Mouse (Mus musculus) heart, embryonic 11.5 days (tissue): ENCODE results near the gene Gde1. TPM values are rescaled to one million over a fixed set of nuclear protein-coding genes. Genes with fewer than 3 reads are reported as not detected.
A peak's percentile ranks its signal among the peaks of the same experiment; 100 is the strongest.

Experiments used
- ATAC-seq: fragments of 200-750 bp; cut with Nextera tagmentation; replicated peaks from 2 replicates; pipeline ENCODE4 v1.8.0; 2017; ENCODE audit warnings: moderate library complexity; ENCODE audit not compliant: insufficient number of reproducible peaks, low FRiP score, low TSS enrichment
- H3K27ac ChIP-seq: fragments of 300-500 bp; sonication (generic); 2 replicates; pipeline ENCODE4 v1.5.1; 2014; ENCODE audit warnings: mild to moderate bottlenecking, low read depth, low read length
- H3K27me3 ChIP-seq: fragments of 300-500 bp; sonication (generic); 2 replicates; pipeline ENCODE4 v1.6.1; 2014; ENCODE audit warnings: mild to moderate bottlenecking, low read length, mixed read lengths; ENCODE audit not compliant: control insufficient read depth, insufficient read depth
- H3K36me3 ChIP-seq: fragments of 300-500 bp; sonication (generic); 2 replicates; pipeline ENCODE4 v1.6.1; 2014; ENCODE audit warnings: mild to moderate bottlenecking, low read length, moderate library complexity, mixed read lengths; ENCODE audit not compliant: control insufficient read depth, insufficient read depth
- H3K4me1 ChIP-seq: fragments of 300-500 bp; sonication (generic); 2 replicates; pipeline ENCODE4 v1.6.1; 2014; ENCODE audit warnings: low read length; ENCODE audit not compliant: control insufficient read depth, insufficient read depth
- H3K4me2 ChIP-seq: fragments of 300-500 bp; sonication (generic); 2 replicates; pipeline ENCODE4 v1.6.1; 2014; ENCODE audit warnings: mild to moderate bottlenecking, moderate library complexity
- H3K4me3 ChIP-seq: fragments of 300-500 bp; sonication (generic); 2 replicates; pipeline ENCODE4 v1.5.1; 2014; ENCODE audit warnings: low read depth, low read length
- H3K9ac ChIP-seq: fragments of 300-500 bp; sonication (generic); 2 replicates; pipeline ENCODE4 v1.6.1; 2014; ENCODE audit warnings: mild to moderate bottlenecking, low read depth, low read length, moderate library complexity
- H3K9me3 ChIP-seq: fragments of 300-500 bp; sonication (generic); replicated peaks from 2 replicates; pipeline ENCODE4 v1.6.1; 2016; ENCODE audit warnings: low read length; ENCODE audit not compliant: control insufficient read depth
- WGBS: fragments of 180-500 bp; shearing (Covaris S2); extraction: QIAGEN DNeasy Blood & Tissue Kit; methylation state at CpG from one replicate; pipeline ENCODE4 v1.1.7; 2014; ENCODE audit not compliant: insufficient replicate concordance; 5-methylcytosine and 5-hydroxymethylcytosine counted together
- polyA plus RNA-seq: library from polyadenylated mRNA; unstranded; fragments of >200 nt; fragmentation: Nextera tagmentation; extraction: Ambion mirVana; gene quantifications from 2 replicates; pipeline ENCODE4 v1.2.1, GENCODE M21; 2014

Gene Gde1
- polyA plus RNA-seq, 1 experiment from 2014 or later: 70.6 TPM

DNA sequence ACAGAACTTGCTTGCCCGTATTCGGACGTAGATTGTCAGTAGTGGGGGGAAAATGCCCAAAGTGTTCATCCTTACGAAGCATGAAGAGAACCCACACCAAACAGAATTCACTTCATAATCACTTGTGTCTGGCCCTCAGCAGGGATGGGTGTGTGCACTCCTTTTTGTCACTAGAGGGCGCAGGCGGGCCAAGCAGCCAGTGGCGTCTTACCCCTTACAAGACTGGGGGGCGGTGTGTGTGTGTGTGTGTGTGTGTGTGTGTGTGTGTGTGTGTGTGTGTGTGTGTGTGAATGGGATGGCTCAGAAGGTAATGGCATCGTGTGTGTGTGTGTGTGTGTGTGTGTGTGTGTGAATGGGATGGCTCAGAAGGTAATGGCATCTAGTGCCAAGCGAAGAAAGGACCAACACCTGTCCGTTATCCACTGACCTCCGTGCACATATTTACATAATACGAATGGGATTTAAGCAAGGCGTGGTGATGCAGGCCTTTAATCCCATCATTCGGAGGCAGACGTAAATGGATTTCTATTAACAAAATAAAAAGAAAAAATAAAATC lies 34.5 kb upstream of the Gde1 start, which contains the start of gene Vps35l:
Vps35l (plus strand) TSS at position 252 of the 557 bp plus-strand sequence.
- Histone ChIP-seq H3K9ac (peak within 1 kb of the TSS; percentile 78), H3K36me3 (no peaks in the 10 kb centered on the region; the same call in 1 of the 2 replicates), H3K27ac (peak within 1 kb of the TSS; percentile 46; the same call in 1 of the 2 replicates), H3K27me3 (no peaks in the 10 kb centered on the region), H3K9me3 (no peaks in the 10 kb centered on the region), H3K4me1 (peaks cover 9% of the 10 kb centered on the region; the same call in 1 of the 2 replicates), H3K4me3 (peak within 1 kb of the TSS; percentile 81), H3K4me2 (peak within 1 kb of the TSS; percentile 85)
- peak; percentile 82 for ATAC-seq
- WGBS: 2% methylated on average over 16 of the region's 16 CpGs

DNA sequence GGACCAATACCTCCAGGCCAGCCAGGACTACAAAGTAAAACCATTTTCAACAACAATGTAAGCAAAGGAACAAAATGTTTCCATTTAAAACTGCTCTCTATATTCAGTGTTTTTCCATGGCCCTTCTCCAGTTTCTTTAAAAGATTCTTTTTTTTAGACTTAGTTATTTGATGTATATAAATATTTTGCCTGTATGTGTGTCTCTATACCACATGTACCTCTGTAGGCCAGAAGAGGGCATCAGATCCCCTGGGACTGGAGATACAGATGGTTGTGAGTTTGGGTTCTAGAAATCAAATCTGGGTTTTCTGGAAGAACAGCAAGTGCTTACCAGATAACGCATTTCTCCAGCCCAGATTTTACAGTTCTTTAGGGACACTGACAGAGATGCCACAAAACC lies 33.2 kb upstream of the Gde1 start:
- H3K4me2 ChIP-seq: no peak overlapping the region
- H3K4me1 ChIP-seq: peaks cover 9% of the 10 kb centered on the region; the same call in 1 of the 2 replicates
- 75% methylated on average over 1 of the region's 1 CpGs for WGBS
- H3K4me3 ChIP-seq: no peak overlapping the region
- H3K9me3 ChIP-seq: no peaks in the 10 kb centered on the region
- H3K9ac ChIP-seq: no peak overlapping the region
- H3K27me3 ChIP-seq: no peaks in the 10 kb centered on the region
- H3K36me3 ChIP-seq: no peaks in the 10 kb centered on the region; the same call in 1 of the 2 replicates
- ATAC-seq: no peak
- no peak overlapping the region for H3K27ac ChIP-seq

DNA sequence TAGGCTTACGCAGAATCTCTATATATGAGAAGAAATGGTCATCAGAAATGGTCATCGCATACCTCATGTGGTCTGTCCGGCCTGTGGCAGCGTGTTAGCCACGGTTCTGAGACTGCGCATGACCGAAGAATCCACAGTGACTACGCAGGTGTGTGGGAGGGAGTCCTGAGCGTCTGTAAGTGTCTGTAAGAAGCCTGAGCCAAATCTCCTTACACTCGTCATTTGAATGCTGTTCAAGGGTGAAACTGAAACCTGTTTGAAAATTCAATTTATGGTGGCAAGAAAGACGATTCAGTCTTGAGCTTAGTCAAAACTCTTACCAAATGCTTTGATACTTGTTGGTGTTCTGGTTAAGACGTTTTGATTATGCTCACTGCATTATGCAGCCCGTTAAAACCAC lies 27.6 kb upstream of the Gde1 start:
- Histone ChIP-seq H3K9ac (no peak overlapping the region), H3K4me3 (no peak overlapping the region), H3K36me3 (peaks cover 2% of the 10 kb centered on the region; the same call in 1 of the 2 replicates), H3K9me3 (no peaks in the 10 kb centered on the region), H3K27me3 (no peaks in the 10 kb centered on the region), H3K27ac (no peak overlapping the region), H3K4me1 (no peaks in the 10 kb centered on the region), H3K4me2 (no peak overlapping the region)
- 92% methylated on average over 13 of the region's 13 CpGs for WGBS
- ATAC-seq: no peak

DNA sequence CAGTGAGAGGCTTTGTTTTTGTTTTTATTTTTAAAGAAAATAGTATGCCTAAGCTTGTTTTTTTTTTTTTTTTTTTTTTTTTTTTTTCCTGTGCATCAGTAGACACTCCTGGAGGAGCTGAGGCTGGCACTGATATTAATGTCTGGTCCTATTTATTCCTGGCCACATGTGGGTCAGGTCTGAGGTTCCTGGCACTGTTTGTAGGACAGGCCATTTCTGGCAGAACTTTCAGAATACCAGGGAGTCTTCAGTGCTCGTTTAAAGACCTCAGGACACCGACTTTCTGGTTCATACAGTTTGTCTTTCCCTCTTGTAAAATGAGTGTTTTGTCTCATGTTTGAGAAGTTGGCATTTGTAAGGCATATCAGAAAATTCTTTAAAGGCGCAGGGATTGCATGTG lies 26.2 kb upstream of the Gde1 start:
- 79% methylated on average over 3 of the region's 3 CpGs for WGBS

DNA sequence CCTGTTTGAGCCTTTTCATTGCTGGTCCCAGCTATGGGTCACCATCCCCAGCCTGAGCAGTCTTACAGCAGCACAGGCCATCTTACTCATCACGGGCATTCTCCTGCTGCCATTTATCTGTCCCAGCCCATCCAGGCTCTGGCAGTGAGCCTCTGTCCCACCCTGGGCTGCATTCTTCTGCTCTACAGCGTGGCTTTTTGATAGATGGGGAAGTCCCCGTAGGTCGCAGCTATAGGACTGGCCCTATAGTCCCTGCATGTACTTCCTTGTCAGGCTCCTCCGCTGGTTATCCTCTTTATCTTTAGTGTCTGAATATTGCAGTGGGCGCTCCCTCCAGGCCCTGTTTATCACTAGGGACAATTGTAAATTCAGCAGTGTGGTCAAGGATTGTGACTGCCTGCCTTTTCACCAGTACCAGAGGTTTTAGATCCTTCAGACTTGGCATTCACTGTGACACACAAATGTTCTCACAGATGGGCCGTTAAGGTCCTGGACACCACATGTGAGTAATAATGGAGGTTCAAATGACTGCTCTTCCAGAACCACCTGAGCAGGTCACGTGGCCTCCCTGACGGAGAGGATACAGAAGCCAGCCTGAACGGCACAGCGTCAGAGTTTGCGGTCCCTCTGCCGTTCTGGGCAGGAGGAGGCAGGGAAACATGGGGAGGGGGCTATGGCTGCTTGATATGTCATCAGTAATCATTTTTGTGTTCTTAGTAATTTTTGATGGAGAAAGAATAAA lies 23.4 kb upstream of the Gde1 start:
- H3K4me2 ChIP-seq: no peak overlapping the region
- H3K4me3 ChIP-seq: no peak overlapping the region
- WGBS: 90% methylated on average over 13 of the region's 13 CpGs
- no peak overlapping the region for H3K9ac ChIP-seq
- H3K4me1 ChIP-seq: no peaks in the 10 kb centered on the region
- no peaks in the 10 kb centered on the region for H3K27me3 ChIP-seq
- H3K36me3 ChIP-seq: peaks cover 6% of the 10 kb centered on the region; the same call in 1 of the 2 replicates
- no peaks in the 10 kb centered on the region for H3K9me3 ChIP-seq
- no peak for ATAC-seq
- no peak overlapping the region for H3K27ac ChIP-seq

More for the DNA sequence above, 26.2 kb upstream of the Gde1 start:
- no peak for ATAC-seq
- no peak overlapping the region for H3K9ac ChIP-seq
- H3K36me3 ChIP-seq: peaks cover 2% of the 10 kb centered on the region; the same call in 1 of the 2 replicates
- no peaks in the 10 kb centered on the region for H3K9me3 ChIP-seq
- H3K4me3 ChIP-seq: no peak overlapping the region
- H3K4me2 ChIP-seq: no peak overlapping the region
- no peaks in the 10 kb centered on the region for H3K4me1 ChIP-seq
- no peak overlapping the region for H3K27ac ChIP-seq
- H3K27me3 ChIP-seq: no peaks in the 10 kb centered on the region

DNA sequence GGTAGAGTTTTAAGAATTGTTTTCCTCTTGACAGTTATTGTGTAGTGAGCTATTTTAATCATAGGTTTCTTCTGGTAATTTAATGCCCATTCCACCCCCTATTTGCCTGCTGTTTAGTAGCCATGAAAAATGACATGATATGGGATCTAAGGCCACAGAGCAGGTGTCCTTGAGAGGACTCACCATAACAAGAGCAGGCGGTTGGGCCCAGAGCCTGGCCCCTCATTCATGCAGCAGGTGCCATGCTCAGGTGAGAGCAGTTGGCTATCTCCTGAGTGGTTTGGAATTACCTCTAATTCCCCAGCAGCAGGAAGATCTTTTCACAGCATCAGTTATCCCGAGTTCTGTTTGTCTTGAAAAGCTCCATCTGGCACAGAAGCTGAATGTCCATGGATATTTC lies 19.9 kb upstream of the Gde1 start:
- ATAC-seq: no peak
- Histone ChIP-seq H3K4me2 (no peak overlapping the region), H3K4me1 (no peaks in the 10 kb centered on the region), H3K9ac (no peak overlapping the region), H3K27ac (no peak overlapping the region), H3K4me3 (no peak overlapping the region), H3K27me3 (no peaks in the 10 kb centered on the region), H3K9me3 (no peaks in the 10 kb centered on the region), H3K36me3 (peaks cover 6% of the 10 kb centered on the region)
- WGBS: 86% methylated on average over 2 of the region's 2 CpGs

DNA sequence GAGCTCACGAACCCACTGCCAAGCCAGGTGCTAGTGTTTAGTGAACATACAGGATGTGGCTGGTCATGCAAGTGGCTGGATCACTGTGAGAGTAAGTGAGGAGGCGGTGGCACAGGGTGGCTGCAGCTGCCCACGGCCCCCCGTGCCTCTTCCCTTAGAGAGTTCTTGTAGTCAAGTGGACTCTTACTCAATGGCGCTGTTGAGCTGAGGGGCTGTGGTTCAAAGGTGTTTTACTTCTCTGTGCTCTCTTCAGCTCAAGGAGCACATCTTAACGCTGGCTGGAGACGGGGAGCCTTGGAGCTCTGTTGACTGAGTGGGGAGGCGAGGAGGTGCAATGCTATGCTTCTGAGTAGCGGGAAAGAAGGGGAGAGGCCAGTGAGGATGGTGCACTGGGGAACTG lies 18.3 kb upstream of the Gde1 start:
- Histone ChIP-seq H3K4me3 (no peak overlapping the region), H3K9me3 (no peaks in the 10 kb centered on the region), H3K9ac (no peak overlapping the region), H3K27me3 (no peaks in the 10 kb centered on the region), H3K36me3 (peaks cover 6% of the 10 kb centered on the region), H3K4me1 (no peaks in the 10 kb centered on the region), H3K4me2 (no peak overlapping the region), H3K27ac (no peak overlapping the region)
- WGBS: 86% methylated on average over 9 of the region's 9 CpGs
- ATAC-seq: no peak

DNA sequence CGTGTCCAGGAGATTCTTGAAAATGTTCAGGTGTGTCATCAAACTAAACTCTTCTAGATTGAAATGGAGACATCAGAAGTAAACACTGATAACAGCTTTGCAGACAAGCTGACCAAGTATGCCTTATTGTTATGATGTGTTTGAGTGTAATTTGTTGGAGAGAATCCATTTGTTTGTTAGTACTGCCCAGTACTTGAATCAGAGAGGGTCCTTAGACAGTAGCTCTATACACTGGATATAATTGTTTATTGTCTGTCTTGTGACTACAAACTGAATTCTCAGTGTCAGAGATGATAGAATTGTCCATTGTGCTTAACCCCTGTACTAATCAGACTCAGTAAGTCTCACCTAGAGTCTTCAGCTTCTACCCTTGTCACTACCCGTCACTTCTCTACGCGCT lies 12.5 kb upstream of the Gde1 start:
- no peak for ATAC-seq
- Histone ChIP-seq H3K27ac (no peak overlapping the region), H3K36me3 (peaks cover 2% of the 10 kb centered on the region), H3K4me2 (no peak overlapping the region), H3K9ac (no peak overlapping the region), H3K9me3 (no peaks in the 10 kb centered on the region), H3K4me3 (no peak overlapping the region), H3K4me1 (0 out of 2 replicates have a peak, but pooled peaks cover 4% of the 10 kb centered on the region), H3K27me3 (no peaks in the 10 kb centered on the region)
- 90% methylated on average over 4 of the region's 4 CpGs for WGBS
